Mouse (Mus musculus): Measurements from ENCODE around the gene Slc26a5.

- TF ChIP-seq POLR2A (IDR thresholded peaks at IDR 0.05; ENCODE audit: borderline replicate concordance, extremely low read depth, low read depth, low read length) (no peak), CTCF (IDR thresholded peaks at IDR 0.05; ENCODE audit: insufficient read depth, low read length) (no peak)
Measured at GRCm38 (mm10) chr5:21804837-21805236, 60.6 kb downstream of the Slc26a5 start.
